Mouse (Mus musculus): ENCODE measurements around the gene Arhgap22.

DNA sequence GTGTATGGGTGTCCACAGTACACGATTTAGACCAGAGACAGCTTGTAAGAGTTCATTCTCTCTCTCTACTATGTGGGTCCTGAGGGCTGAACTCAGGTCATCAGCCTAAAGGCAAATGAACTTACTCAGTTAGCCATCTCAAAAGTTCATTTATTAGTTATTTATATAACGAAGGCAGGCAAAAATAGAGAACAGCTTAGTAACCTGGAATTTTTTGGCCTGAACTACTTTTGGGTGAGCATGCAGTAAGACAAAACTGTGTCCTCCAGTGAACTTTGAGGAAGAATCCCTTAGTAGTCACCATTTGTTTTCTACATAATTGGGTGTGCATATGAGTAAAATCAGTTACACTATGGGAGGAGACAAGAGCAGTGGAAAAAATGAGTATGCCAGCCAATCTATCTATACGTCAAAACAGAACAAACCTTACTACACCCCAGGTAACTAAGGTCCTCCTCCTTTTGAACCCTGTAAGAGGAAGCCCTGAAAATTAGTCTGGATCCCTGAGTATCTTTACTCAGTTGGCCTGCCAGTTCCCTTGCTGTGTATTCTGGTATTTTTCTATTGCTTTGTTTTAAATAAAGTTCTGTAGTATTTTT, 204.6 kb downstream of the Arhgap22 start:
- TF ChIP-seq POLR2A (IDR thresholded peaks at IDR 0.05; ENCODE audit: borderline replicate concordance, insufficient read depth, low read length) (no peak), CTCF (IDR thresholded peaks at IDR 0.05; ENCODE audit: borderline replicate concordance, insufficient read depth, low read depth, low read length) (no peak)

Measured in cerebellum, adult 2 months (tissue).